Mouse (Mus musculus) v-Abl transformed pro-B cells (cell line): ENCODE data around the gene Fars2.
"Not testable (repeated sequence)": the region's sequence is repeated elsewhere in the genome, so short reads cannot be mapped to it uniquely, and the experiment has no call there.

Source experiments
- in situ Hi-C, 2 experiments: fragments of 400-800 bp; cut with MboI; formaldehyde crosslinking; loops; one replicate each; pipeline ENCODE4 v1.15.1; 2025; ENCODE audit not compliant: unreplicated experiment in 2 of 2

Fars2 gene

GRCm38 (mm10) chr13:36334748-36335147 lies 217.5 kb downstream of the Fars2 start:
- in situ Hi-C loops, result no loop called here

- in situ Hi-C loops, result no loop called here
Measured at GRCm38 (mm10) chr13:36351529-36351928, 234.3 kb downstream of the Fars2 start.

GRCm38 (mm10) chr13:36357469-36357868 lies 240.3 kb downstream of the Fars2 start:
- in situ Hi-C loops, result no loop called here

- in situ Hi-C loops, result no loop called here
Measured at GRCm38 (mm10) chr13:36361419-36361818, 244.2 kb downstream of the Fars2 start.

GRCm38 (mm10) chr13:36365719-36366118 lies 248.5 kb downstream of the Fars2 start:
- in situ Hi-C loops, result not testable (repeated sequence)

- in situ Hi-C loops, result no loop called here
Measured at GRCm38 (mm10) chr13:36366304-36366703, 249.1 kb downstream of the Fars2 start.

GRCm38 (mm10) chr13:36367712-36368491 lies 250.7 kb downstream of the Fars2 start:
- in situ Hi-C loops, result no loop called here

- in situ Hi-C loops, result no loop called here
Measured at GRCm38 (mm10) chr13:36368799-36369198, 251.6 kb downstream of the Fars2 start.

GRCm38 (mm10) chr13:36369400-36369799 lies 252.2 kb downstream of the Fars2 start:
- in situ Hi-C loops, result no loop called here

- in situ Hi-C loops, result no loop called here
Measured at GRCm38 (mm10) chr13:36383236-36383635, 266.0 kb downstream of the Fars2 start.

GRCm38 (mm10) chr13:36386074-36386473 lies 268.9 kb downstream of the Fars2 start:
- in situ Hi-C loops, result no loop called here

- in situ Hi-C loops, result no loop called here
Measured at GRCm38 (mm10) chr13:36391936-36392335, 274.7 kb downstream of the Fars2 start.

- in situ Hi-C loops, result no loop called here
Measured at GRCm38 (mm10) chr13:36392666-36393065, 275.5 kb downstream of the Fars2 start.

GRCm38 (mm10) chr13:36401011-36401410 lies 283.8 kb downstream of the Fars2 start:
- in situ Hi-C loops, result no loop called here

- in situ Hi-C loops, result no loop called here
Measured at GRCm38 (mm10) chr13:36413276-36413675, 296.1 kb downstream of the Fars2 start.

GRCm38 (mm10) chr13:36415176-36415575 lies 298.0 kb downstream of the Fars2 start:
- in situ Hi-C loops, result no loop called here

- in situ Hi-C loops, result no loop called here
Measured at GRCm38 (mm10) chr13:36416546-36416945, 299.3 kb downstream of the Fars2 start.

- in situ Hi-C loops, result no loop called here
Measured at GRCm38 (mm10) chr13:36419357-36419756, 302.1 kb downstream of the Fars2 start.

- in situ Hi-C loops, result no loop called here
Measured at GRCm38 (mm10) chr13:36422446-36422845, 305.2 kb downstream of the Fars2 start.

GRCm38 (mm10) chr13:36425824-36426705 lies 308.9 kb downstream of the Fars2 start:
- in situ Hi-C loops, result not testable (repeated sequence)

- in situ Hi-C loops, result no loop called here
Measured at GRCm38 (mm10) chr13:36429500-36430189, 312.4 kb downstream of the Fars2 start.
